Mouse (Mus musculus) embryonic facial prominence, embryonic 12.5 days (tissue): ENCODE data around the gene Lrch4. TPM values are rescaled to one million over a fixed set of nuclear protein-coding genes. Genes with fewer than 3 reads are reported as not detected.

Experiments used
- ATAC-seq: fragments of 200-750 bp; cut with Nextera tagmentation; 2 replicates; pipeline ENCODE4 v1.8.0; 2017; ENCODE audit not compliant: insufficient number of reproducible peaks, insufficient read depth, low FRiP score, low TSS enrichment
- H3K27ac ChIP-seq: fragments of 300-500 bp; sonication (generic); 2 replicates; pipeline ENCODE4 v1.5.1; 2016; ENCODE audit warnings: mild to moderate bottlenecking
- H3K27me3 ChIP-seq: fragments of 300-500 bp; sonication (generic); 2 replicates; pipeline ENCODE4 v1.6.1; 2016; ENCODE audit warnings: mild to moderate bottlenecking, moderate library complexity
- H3K36me3 ChIP-seq: fragments of 300-500 bp; sonication (generic); 2 replicates; pipeline ENCODE4 v1.6.1; 2016; ENCODE audit warnings: mild to moderate bottlenecking
- H3K4me1 ChIP-seq: fragments of 300-500 bp; sonication (generic); 2 replicates; pipeline ENCODE4 v1.6.1; 2016
- H3K4me2 ChIP-seq: fragments of 300-500 bp; sonication (generic); replicated peaks from 2 replicates; pipeline ENCODE4 v1.6.1; 2016; ENCODE audit warnings: mild to moderate bottlenecking, moderate library complexity
- H3K4me3 ChIP-seq: fragments of 300-500 bp; sonication (generic); 2 replicates; pipeline ENCODE4 v1.5.1; 2016; ENCODE audit warnings: mild to moderate bottlenecking
- H3K9ac ChIP-seq: fragments of 300-500 bp; sonication (generic); 2 replicates; pipeline ENCODE4 v1.6.1; 2016; ENCODE audit warnings: mild to moderate bottlenecking, moderate library complexity
- H3K9me3 ChIP-seq: fragments of 300-500 bp; sonication (generic); 2 replicates; pipeline ENCODE4 v1.6.1; 2016; ENCODE audit warnings: mild to moderate bottlenecking, moderate library complexity
- WGBS: fragments of 180-500 bp; shearing (Covaris S2); methylation state at CpG from one replicate; pipeline ENCODE4 v1.1.7; 2016; 5-methylcytosine and 5-hydroxymethylcytosine counted together
- polyA plus RNA-seq: library from polyadenylated mRNA; unstranded; fragments of >200 nt; fragmentation: Nextera tagmentation; extraction: Ambion mirVana; gene quantifications from 2 replicates; pipeline ENCODE4 v1.2.1, GENCODE M21; 2016

The Lrch4 gene
- polyA plus RNA-seq, 1 experiment from 2014 or later, result 34.0 TPM

GRCm38 (mm10) chr5:137600281-137600618 is 28.7 kb upstream of the Lrch4 start:
- Histone ChIP-seq H3K36me3 (peaks cover 15% of the 10 kb centered on the region), H3K9me3 (no peaks in the 10 kb centered on the region), H3K4me1 (peaks cover 27% of the 10 kb centered on the region), H3K27me3 (no peaks in the 10 kb centered on the region), H3K27ac (peak overlapping the region; percentile 71), H3K9ac (peak overlapping the region; percentile 74), H3K4me2 (peak overlapping the region; percentile 96), H3K4me3 (peak overlapping the region; percentile 64)
- ATAC-seq, result no peak; the same call in none of the 2 replicates
- 4% methylated on average over 19 of the region's 19 CpGs for WGBS

GRCm38 (mm10) chr5:137600619-137601364 is 28.1 kb upstream of the Lrch4 start, which contains the start of gene Mospd3:
Gene Mospd3 (minus strand): TSS chr5:137601058.
- Histone ChIP-seq H3K9ac (peak within 1 kb of the TSS; percentile 74), H3K36me3 (peaks cover 20% of the 10 kb centered on the region), H3K9me3 (no peaks in the 10 kb centered on the region), H3K27ac (peak within 1 kb of the TSS; percentile 83), H3K4me1 (peaks cover 27% of the 10 kb centered on the region), H3K4me2 (peak within 1 kb of the TSS; percentile 96), H3K27me3 (no peaks in the 10 kb centered on the region), H3K4me3 (peak within 1 kb of the TSS; percentile 64)
- ATAC-seq, result peak; percentile 87
- under 1% methylated on average over 41 of the region's 41 CpGs for WGBS

- Histone ChIP-seq H3K27me3 (no peaks in the 10 kb centered on the region), H3K27ac (peak overlapping the region; percentile 69), H3K36me3 (peaks cover 26% of the 10 kb centered on the region), H3K4me1 (peaks cover 27% of the 10 kb centered on the region), H3K4me3 (peak overlapping the region; percentile 64), H3K9ac (peak overlapping the region; percentile 58), H3K9me3 (no peaks in the 10 kb centered on the region), H3K4me2 (peak overlapping the region; percentile 96)
- under 1% methylated on average over 22 of the region's 22 CpGs for WGBS
- ATAC-seq, result 0 out of 2 replicates have a peak, but pooled peaks have one; percentile 0
Measured at GRCm38 (mm10) chr5:137601365-137601729, 27.6 kb upstream of the Lrch4 start.

GRCm38 (mm10) chr5:137607860-137608653 is 20.9 kb upstream of the Lrch4 start:
- H3K4me2 ChIP-seq, result peak overlapping the region; percentile 59
- no peak for ATAC-seq
- H3K4me1 ChIP-seq, result peaks cover 62% of the 10 kb centered on the region
- H3K27me3 ChIP-seq, result no peaks in the 10 kb centered on the region
- no peaks in the 10 kb centered on the region for H3K9me3 ChIP-seq
- peak overlapping the region; percentile 29 for H3K4me3 ChIP-seq
- WGBS, result 16% methylated on average over 26 of the region's 26 CpGs
- H3K36me3 ChIP-seq, result peaks cover 30% of the 10 kb centered on the region
- H3K9ac ChIP-seq, result peak overlapping the region; percentile 47
- peak overlapping the region; percentile 42 for H3K27ac ChIP-seq

GRCm38 (mm10) chr5:137608654-137609190 is 20.2 kb upstream of the Lrch4 start:
- H3K9ac ChIP-seq, result peak overlapping the region; percentile 47
- H3K27me3 ChIP-seq, result no peaks in the 10 kb centered on the region
- peak overlapping the region; percentile 59 for H3K4me2 ChIP-seq
- H3K4me1 ChIP-seq, result peaks cover 63% of the 10 kb centered on the region
- H3K9me3 ChIP-seq, result no peaks in the 10 kb centered on the region
- ATAC-seq, result no peak
- H3K27ac ChIP-seq, result peak overlapping the region; percentile 42
- peaks cover 30% of the 10 kb centered on the region for H3K36me3 ChIP-seq
- whole genome bisulfite sequencing, result 10% methylated on average over 22 of the region's 23 CpGs
- H3K4me3 ChIP-seq, result peak overlapping the region; percentile 29

- no peaks in the 10 kb centered on the region for H3K9me3 ChIP-seq
- no peaks in the 10 kb centered on the region for H3K27me3 ChIP-seq
- peaks cover 30% of the 10 kb centered on the region for H3K36me3 ChIP-seq
- 52% methylated on average over 3 of the region's 3 CpGs for WGBS
- peak overlapping the region; percentile 98 for H3K27ac ChIP-seq
- peaks cover 63% of the 10 kb centered on the region for H3K4me1 ChIP-seq
- H3K9ac ChIP-seq, result peak overlapping the region; percentile 47
- no peak for ATAC-seq
- H3K4me3 ChIP-seq, result peak overlapping the region; percentile 29
- peak overlapping the region; percentile 59 for H3K4me2 ChIP-seq
Measured at GRCm38 (mm10) chr5:137609292-137609691, 19.6 kb upstream of the Lrch4 start.

- Histone ChIP-seq H3K4me1 (peaks cover 63% of the 10 kb centered on the region), H3K9me3 (no peaks in the 10 kb centered on the region), H3K9ac (peak overlapping the region; percentile 52), H3K4me3 (peak overlapping the region; percentile 36), H3K4me2 (peak overlapping the region; percentile 59), H3K27me3 (no peaks in the 10 kb centered on the region), H3K36me3 (peaks cover 26% of the 10 kb centered on the region), H3K27ac (peak overlapping the region; percentile 98)
- WGBS, result 39% methylated on average over 4 of the region's 4 CpGs
- no peak for ATAC-seq
Measured at GRCm38 (mm10) chr5:137610056-137610455, 18.9 kb upstream of the Lrch4 start.

- Histone ChIP-seq H3K9ac (peak overlapping the region; percentile 52), H3K27me3 (no peaks in the 10 kb centered on the region), H3K4me1 (peaks cover 63% of the 10 kb centered on the region), H3K27ac (peak overlapping the region; percentile 98), H3K4me2 (peak overlapping the region; percentile 59), H3K9me3 (no peaks in the 10 kb centered on the region), H3K36me3 (peaks cover 19% of the 10 kb centered on the region), H3K4me3 (peak overlapping the region; percentile 36)
- WGBS, result 5% methylated on average over 12 of the region's 12 CpGs
- ATAC-seq, result peak; percentile 57; the same call in 1 of the 2 replicates
Measured at GRCm38 (mm10) chr5:137610548-137611244, 18.2 kb upstream of the Lrch4 start.

GRCm38 (mm10) chr5:137611245-137611602 is 17.7 kb upstream of the Lrch4 start:
- peak overlapping the region; percentile 59 for H3K4me2 ChIP-seq
- no peaks in the 10 kb centered on the region for H3K9me3 ChIP-seq
- no peaks in the 10 kb centered on the region for H3K27me3 ChIP-seq
- peak overlapping the region; percentile 98 for H3K27ac ChIP-seq
- WGBS, result 3% methylated on average over 6 of the region's 6 CpGs
- ATAC-seq, result peak; percentile 54
- H3K4me1 ChIP-seq, result peaks cover 63% of the 10 kb centered on the region
- H3K36me3 ChIP-seq, result peaks cover 14% of the 10 kb centered on the region
- peak overlapping the region; percentile 36 for H3K4me3 ChIP-seq
- H3K9ac ChIP-seq, result peak overlapping the region; percentile 52

- WGBS, result 65% methylated on average over 5 of the region's 5 CpGs
- H3K27ac ChIP-seq, result peak overlapping the region; percentile 98; the same call in 1 of the 2 replicates
- H3K4me2 ChIP-seq, result no peak overlapping the region
- no peak overlapping the region for H3K9ac ChIP-seq
- peaks cover 56% of the 10 kb centered on the region for H3K4me1 ChIP-seq
- no peak for ATAC-seq
- H3K36me3 ChIP-seq, result no peaks in the 10 kb centered on the region
- no peak overlapping the region for H3K4me3 ChIP-seq
- no peaks in the 10 kb centered on the region for H3K27me3 ChIP-seq
- no peaks in the 10 kb centered on the region for H3K9me3 ChIP-seq
Measured at GRCm38 (mm10) chr5:137613076-137613475, 15.8 kb upstream of the Lrch4 start.

- 32% methylated on average over 11 of the region's 11 CpGs for WGBS
- Histone ChIP-seq H3K4me1 (peaks cover 51% of the 10 kb centered on the region), H3K27ac (peak within 1 kb of the TSS; percentile 98), H3K4me3 (no peak within 1 kb of the TSS), H3K4me2 (no peak within 1 kb of the TSS), H3K9ac (no peak within 1 kb of the TSS), H3K36me3 (no peaks in the 10 kb centered on the region), H3K9me3 (no peaks in the 10 kb centered on the region), H3K27me3 (no peaks in the 10 kb centered on the region)
- no peak for ATAC-seq
Measured at GRCm38 (mm10) chr5:137613550-137613949, 15.4 kb upstream of the Lrch4 start, which contains the start of gene Pcolce. Gene Pcolce (minus strand): TSS chr5:137613784.
